In the genomic region with DNA sequence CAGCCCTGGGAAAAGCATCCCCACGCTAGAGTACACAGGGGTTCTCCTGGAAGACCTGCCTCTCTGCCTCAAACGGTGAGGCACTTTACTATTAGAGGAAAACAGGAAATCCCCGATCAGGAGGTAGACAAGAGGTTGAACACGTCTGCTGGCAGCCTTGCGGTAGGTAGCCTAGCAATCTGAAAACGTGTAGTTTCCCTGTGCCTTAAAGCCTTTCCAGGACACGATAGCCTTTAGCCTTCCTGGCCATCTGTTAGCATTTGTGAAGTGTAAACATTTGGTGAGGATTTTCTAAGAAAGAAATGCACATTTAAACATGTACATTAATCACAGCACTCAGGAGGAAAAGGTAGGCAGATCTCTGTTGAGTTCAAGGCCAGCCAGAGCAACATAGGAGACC, we compare ENCODE assay signal across 15 mouse cellular contexts. TPM values are rescaled to one million over a fixed set of nuclear protein-coding genes. Genes with fewer than 3 reads are reported as not detected.
"Had no signal": no experiment of that assay in that cellular context is flagged by ENCODE, and none has a peak within 500 bp of the region (broad histone marks: within the 10 kb centered on the region; RNA-seq: fewer than 3 reads in every experiment).

No protein-coding gene starts in this region.

- H3K4me1 ChIP-seq: limb, embryonic 13.5 days; liver, embryonic 15.5 days had no signal

- H3K27ac ChIP-seq: kidney, postnatal 0 days; limb, embryonic 13.5 days; liver, embryonic 15.5 days; lung, embryonic 15.5 days; midbrain, embryonic 12.5 days had no signal

- H3K9me3 ChIP-seq: limb, embryonic 13.5 days; liver, embryonic 15.5 days; lung, embryonic 15.5 days; midbrain, embryonic 12.5 days had no signal

- H3K4me2 ChIP-seq: limb, embryonic 13.5 days; liver, embryonic 15.5 days; lung, embryonic 15.5 days; midbrain, embryonic 12.5 days had no signal

- H3K9ac ChIP-seq: limb, embryonic 13.5 days; liver, embryonic 15.5 days; lung, embryonic 15.5 days; midbrain, embryonic 12.5 days had no signal

- ATAC-seq: midbrain, embryonic 16.5 days had no signal

- H3K27me3 ChIP-seq: limb, embryonic 13.5 days; liver, embryonic 15.5 days; lung, embryonic 15.5 days; midbrain, embryonic 12.5 days had no signal

- H3K4me3 ChIP-seq: limb, embryonic 13.5 days; liver, embryonic 15.5 days; lung, embryonic 15.5 days; midbrain, embryonic 12.5 days had no signal

- DNase-seq: kidney, adult 11 months; kidney, adult 9 months; kidney, postnatal 36 days; layer of hippocampus, adult 9-11 months; layer of hippocampus, postnatal 36 days; right cerebral cortex, postnatal 14 days; thymus, adult 2 months; thymus, postnatal 25 days had no signal

RNA-seq across cellular contexts. Expression of gene F3, which starts 35.0 kb away (rescaled TPM):
- total RNA-seq: megakaryocyte-erythroid progenitor cell, adult 5-6 weeks had no signal
